Mouse (Mus musculus): Measurements from ENCODE around the gene Ndfip2. TPM values are rescaled to one million over a fixed set of nuclear protein-coding genes. Genes with fewer than 3 reads are reported as not detected.

Gene Ndfip2
- polyA plus RNA-seq (2015; fragmentation: Nextera tagmentation; extraction: Ambion mirVana) = 101 and 107 TPM in 2 replicates

DNA sequence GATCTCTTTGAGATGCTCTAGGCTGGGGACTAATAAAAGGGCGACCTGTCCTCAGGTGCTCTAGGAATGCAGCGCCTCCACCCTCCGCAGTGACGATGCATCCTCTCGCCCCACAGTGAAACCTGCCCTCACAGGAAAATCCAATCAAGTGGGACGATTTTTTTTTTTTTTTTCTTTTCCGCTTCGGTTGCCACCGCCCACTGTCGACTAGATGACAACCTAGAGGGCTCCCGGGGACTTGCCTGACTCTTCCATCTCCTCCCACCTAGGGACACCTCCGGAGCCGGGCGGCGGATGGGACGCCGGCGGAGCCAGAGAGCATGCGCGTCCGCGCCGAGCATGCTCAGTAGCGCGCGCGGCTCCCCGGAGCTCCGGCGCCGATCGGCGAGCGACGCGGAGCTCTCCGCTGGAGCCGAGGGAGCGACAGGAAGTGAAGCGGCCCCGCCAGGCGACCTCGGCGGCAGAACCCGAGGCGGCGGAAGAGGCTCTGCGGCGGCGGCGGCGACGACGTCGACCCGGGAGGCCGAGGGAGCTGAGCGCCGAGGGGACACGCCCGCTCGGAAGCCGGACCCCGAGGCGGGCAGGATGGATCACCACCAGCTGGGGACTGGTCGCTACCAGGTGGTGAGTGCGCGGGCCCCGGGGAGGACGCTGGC lies at the start of gene Ndfip2:
Ndfip2 (plus strand) TSS at position 195 of the 656 bp plus-strand sequence.
- no peaks in the 10 kb centered on the region for H3K27me3 ChIP-seq (replicated peaks)
- ATAC-seq = peak; percentile 96
- under 1% methylated on average over 66 of the region's 70 CpGs for WGBS
- no peaks in the 10 kb centered on the region for H3K36me3 ChIP-seq
- H3K4me3 ChIP-seq (replicated peaks) = peak within 1 kb of the TSS; percentile 86
- H3K4me2 ChIP-seq (replicated peaks) = peak within 1 kb of the TSS; percentile 69
- H3K4me1 ChIP-seq (replicated peaks) = no peaks in the 10 kb centered on the region
- H3K9me3 ChIP-seq = no peaks in the 10 kb centered on the region
- H3K27ac ChIP-seq = peak within 1 kb of the TSS; percentile 95
- peak within 1 kb of the TSS; percentile 92 for H3K9ac ChIP-seq

DNA sequence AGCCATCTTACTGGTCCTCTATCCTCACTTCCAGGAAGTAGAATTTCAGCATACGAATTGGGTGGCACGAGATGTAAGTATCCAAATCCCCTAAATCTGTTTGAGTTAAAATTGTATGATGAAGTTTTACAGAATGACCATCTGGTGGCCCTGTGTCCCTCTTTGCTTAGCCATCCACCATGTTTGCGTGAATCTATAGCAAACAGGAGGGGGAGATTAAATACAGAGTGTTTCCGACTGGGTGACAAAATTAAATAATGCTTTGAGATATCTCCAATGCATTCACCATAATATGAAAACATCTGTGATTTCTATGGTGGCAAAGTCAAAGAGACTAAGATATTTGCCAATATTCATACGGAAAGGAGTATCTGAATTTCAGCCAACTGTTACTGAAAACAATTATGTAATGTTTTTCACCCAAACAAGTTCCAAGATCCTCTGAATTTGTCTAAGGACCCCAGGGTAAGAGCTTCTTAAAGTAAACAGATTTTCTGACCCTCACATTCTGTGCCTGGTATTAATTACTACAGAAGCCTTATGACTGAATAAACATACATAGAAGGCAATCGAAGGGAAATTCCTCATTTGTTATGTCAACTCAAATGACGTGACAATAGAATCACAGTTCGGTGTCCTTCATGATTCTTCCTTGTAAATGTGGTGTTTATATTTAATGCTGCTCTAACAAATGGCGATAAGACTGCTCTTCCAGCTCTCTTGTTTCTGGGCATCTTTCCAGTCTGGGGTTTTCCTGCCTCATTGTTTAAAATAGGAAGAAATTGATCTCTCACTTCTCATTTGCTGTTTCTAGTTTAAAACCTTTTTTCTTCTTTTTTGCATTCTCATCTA lies 38.6 kb upstream of the Ndfip2 start:
- Histone ChIP-seq H3K36me3 (no peaks in the 10 kb centered on the region), H3K9ac (no peak overlapping the region), H3K27me3 (replicated peaks) (no peaks in the 10 kb centered on the region), H3K4me2 (replicated peaks) (no peak overlapping the region), H3K4me3 (replicated peaks) (no peak overlapping the region), H3K27ac (no peak overlapping the region), H3K4me1 (replicated peaks) (no peaks in the 10 kb centered on the region), H3K9me3 (no peaks in the 10 kb centered on the region)
- ATAC-seq = 0 out of 2 replicates have a peak, but pooled peaks have one; percentile 25
- WGBS = 51% methylated on average over 9 of the region's 9 CpGs

DNA sequence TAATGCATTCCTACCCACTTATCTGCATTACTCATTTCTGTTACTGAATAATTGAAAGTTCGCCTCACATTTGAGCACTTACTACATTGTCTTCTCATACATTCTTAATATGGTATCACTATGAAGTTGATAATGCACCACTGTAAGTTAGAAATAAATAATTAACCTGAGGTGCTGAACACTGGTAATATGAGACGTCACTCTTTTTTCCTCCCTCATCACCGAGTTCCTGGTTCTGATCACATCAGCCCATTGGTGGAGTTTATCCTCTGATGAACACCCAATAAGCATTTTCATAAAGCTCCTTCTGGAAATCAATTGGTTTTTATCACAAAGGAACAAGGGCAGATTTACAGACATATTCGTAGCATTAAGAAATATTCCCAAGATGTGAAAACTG lies 36.1 kb upstream of the Ndfip2 start:
- Histone ChIP-seq H3K9me3 (no peaks in the 10 kb centered on the region), H3K27me3 (replicated peaks) (no peaks in the 10 kb centered on the region), H3K27ac (no peak overlapping the region), H3K4me3 (replicated peaks) (no peak overlapping the region), H3K36me3 (no peaks in the 10 kb centered on the region), H3K4me2 (replicated peaks) (no peak overlapping the region), H3K4me1 (replicated peaks) (no peaks in the 10 kb centered on the region), H3K9ac (no peak overlapping the region)
- WGBS = 72% methylated on average over 4 of the region's 4 CpGs
- ATAC-seq = no peak

DNA sequence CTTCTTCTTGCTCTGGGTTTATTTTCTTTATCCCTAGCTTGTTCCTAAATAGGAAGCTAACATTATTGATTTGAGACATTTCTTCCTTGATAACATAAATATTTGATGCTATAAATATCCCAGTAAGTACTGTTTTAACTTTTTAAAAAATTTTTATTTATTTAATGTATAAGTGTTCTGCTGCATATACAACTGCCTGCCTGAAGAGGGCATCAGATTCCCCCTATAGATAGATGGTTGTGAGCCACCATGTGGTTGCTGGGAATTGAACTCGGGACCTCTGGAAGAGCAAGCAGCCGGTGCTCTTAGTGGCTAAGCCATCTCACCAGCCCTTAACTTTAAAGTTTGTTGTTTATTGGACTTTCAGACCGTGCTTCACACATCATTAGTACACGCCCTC lies 32.6 kb upstream of the Ndfip2 start:
- WGBS = 89% methylated on average over 4 of the region's 4 CpGs
- H3K27me3 ChIP-seq (replicated peaks) = no peaks in the 10 kb centered on the region
- no peaks in the 10 kb centered on the region for H3K36me3 ChIP-seq
- no peak for ATAC-seq
- no peak overlapping the region for H3K4me3 ChIP-seq (replicated peaks)
- no peaks in the 10 kb centered on the region for H3K9me3 ChIP-seq
- no peak overlapping the region for H3K4me2 ChIP-seq (replicated peaks)
- no peaks in the 10 kb centered on the region for H3K4me1 ChIP-seq (replicated peaks)
- H3K9ac ChIP-seq = no peak overlapping the region
- no peak overlapping the region for H3K27ac ChIP-seq

DNA sequence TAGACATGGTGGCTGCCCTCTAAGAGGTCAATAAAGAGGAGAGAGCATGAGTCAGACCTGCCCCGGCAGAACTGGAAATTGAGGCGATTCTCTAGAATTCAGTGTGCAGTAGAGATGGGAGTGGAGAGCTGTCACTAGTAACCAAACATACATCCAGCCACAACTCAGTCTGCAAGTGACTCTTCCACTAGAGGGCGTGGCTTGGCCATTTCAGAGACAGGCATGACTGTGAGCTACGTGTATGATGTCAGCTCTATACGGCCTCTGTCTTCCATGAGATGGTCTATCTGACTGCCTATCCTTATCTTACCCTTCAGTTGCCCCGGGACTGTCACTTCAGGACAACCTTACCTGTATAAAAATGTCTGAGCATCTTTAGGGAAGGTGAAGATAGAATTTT lies 26.0 kb upstream of the Ndfip2 start:
- Histone ChIP-seq H3K4me1 (replicated peaks) (no peaks in the 10 kb centered on the region), H3K4me2 (replicated peaks) (no peak overlapping the region), H3K9ac (no peak overlapping the region), H3K4me3 (replicated peaks) (no peak overlapping the region), H3K27ac (no peak overlapping the region), H3K9me3 (no peaks in the 10 kb centered on the region), H3K36me3 (no peaks in the 10 kb centered on the region), H3K27me3 (replicated peaks) (no peaks in the 10 kb centered on the region)
- ATAC-seq = peak; percentile 86
- WGBS = 38% methylated on average over 6 of the region's 6 CpGs

DNA sequence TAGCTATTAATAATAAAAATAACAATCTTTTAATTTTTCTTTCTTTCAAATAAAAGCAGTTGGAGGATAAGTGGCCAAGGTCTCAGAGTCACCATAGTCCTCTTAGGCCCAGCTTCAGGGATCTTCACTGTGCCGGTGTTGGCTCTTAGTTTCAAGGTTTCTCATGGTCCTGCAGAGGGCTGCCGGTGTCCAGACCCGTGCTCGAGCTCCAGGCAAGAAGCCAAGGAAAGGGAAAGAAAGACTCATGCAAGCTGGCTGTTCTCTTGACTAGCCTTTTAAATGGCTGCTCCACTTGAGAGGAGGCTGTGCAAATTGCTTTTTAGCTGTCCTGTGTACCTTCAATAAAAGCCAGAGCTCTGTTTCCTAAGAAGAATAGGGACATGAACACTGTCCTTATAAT lies 21.8 kb upstream of the Ndfip2 start:
- no peak overlapping the region for H3K9ac ChIP-seq
- no peak overlapping the region for H3K27ac ChIP-seq
- H3K36me3 ChIP-seq = no peaks in the 10 kb centered on the region
- no peaks in the 10 kb centered on the region for H3K4me1 ChIP-seq (replicated peaks)
- no peak overlapping the region for H3K4me2 ChIP-seq (replicated peaks)
- ATAC-seq = no peak
- no peak overlapping the region for H3K4me3 ChIP-seq (replicated peaks)
- H3K27me3 ChIP-seq (replicated peaks) = no peaks in the 10 kb centered on the region
- H3K9me3 ChIP-seq = no peaks in the 10 kb centered on the region
- 66% methylated on average over 4 of the region's 4 CpGs for WGBS

DNA sequence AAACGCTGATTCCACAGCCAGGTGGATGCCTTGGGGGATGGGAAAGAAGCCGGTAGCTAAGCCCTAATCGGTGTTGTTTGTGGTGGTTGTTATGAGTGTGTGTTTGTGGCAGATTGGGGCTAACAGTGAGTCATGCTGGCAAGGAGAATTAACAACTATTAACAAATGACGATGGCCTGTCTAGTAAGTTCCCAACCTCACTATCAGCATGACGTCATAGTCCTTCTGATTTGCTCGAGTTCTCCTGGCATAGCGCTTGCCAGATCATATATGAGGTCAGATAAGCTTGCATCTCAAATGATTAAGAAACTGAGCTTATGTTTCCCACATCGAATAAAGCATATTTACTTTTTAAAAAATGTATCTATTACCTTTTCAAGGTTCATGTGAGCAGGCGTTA lies 20.6 kb upstream of the Ndfip2 start:
- 71% methylated on average over 9 of the region's 9 CpGs for WGBS
- no peak overlapping the region for H3K27ac ChIP-seq
- H3K36me3 ChIP-seq = no peaks in the 10 kb centered on the region
- H3K4me3 ChIP-seq (replicated peaks) = no peak overlapping the region
- no peak overlapping the region for H3K4me2 ChIP-seq (replicated peaks)
- H3K9me3 ChIP-seq = no peaks in the 10 kb centered on the region
- H3K27me3 ChIP-seq (replicated peaks) = no peaks in the 10 kb centered on the region
- ATAC-seq = peak; percentile 33; the same call in 1 of the 2 replicates
- no peaks in the 10 kb centered on the region for H3K4me1 ChIP-seq (replicated peaks)
- H3K9ac ChIP-seq = no peak overlapping the region

DNA sequence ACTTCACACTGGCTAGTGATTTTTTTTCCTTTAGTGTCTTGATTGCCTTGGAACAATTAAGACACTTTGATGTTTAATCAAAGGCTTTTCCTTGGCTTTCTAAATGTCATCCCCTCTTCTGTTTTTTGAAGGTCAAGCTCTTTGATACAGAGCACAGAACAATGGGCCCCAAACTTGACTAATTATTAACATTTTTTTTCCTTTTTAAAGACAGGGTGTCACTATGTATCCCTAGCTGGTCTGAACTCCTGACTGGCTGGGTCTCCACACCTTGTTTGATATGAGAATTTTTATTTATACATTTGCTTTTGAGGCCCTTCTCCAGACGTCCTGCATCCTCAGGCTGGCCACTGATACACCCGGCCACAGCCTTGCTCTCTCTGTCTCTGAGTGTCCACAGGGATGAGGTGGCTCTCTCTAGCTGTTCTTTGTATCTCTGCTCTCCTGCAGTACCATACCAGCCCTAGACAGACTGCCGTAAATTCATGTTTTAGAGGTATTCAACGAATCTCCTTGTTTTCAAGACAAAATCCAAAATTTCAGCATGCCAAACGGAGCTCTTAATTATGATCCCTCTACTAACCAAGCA lies 19.8 kb upstream of the Ndfip2 start:
- Histone ChIP-seq H3K4me2 (replicated peaks) (no peak overlapping the region), H3K9me3 (no peaks in the 10 kb centered on the region), H3K27ac (no peak overlapping the region), H3K9ac (no peak overlapping the region), H3K4me3 (replicated peaks) (no peak overlapping the region), H3K4me1 (replicated peaks) (no peaks in the 10 kb centered on the region), H3K36me3 (no peaks in the 10 kb centered on the region), H3K27me3 (replicated peaks) (no peaks in the 10 kb centered on the region)
- 59% methylated on average over 5 of the region's 5 CpGs for WGBS
- peak; percentile 82 for ATAC-seq

DNA sequence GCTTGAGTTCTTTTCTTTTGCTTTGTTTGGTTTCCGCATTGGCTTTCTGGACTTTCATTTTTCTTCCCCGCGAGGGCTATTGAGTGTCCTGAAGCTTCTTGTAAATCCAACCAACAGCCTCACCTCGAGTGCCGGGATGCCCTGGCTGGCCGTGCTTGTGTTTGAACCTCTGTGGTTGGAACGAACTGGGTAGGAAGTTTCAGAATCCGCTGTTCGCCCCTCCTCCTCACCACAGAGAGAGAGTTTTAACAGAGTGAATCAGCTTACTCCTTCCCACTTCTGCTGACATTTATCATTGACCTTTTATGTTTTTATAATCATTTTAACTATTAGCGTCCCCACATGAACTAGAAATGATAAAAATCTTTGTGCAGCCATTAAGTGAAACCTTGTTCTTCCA lies 18.3 kb upstream of the Ndfip2 start:
- 79% methylated on average over 10 of the region's 10 CpGs for whole genome bisulfite sequencing

DNA sequence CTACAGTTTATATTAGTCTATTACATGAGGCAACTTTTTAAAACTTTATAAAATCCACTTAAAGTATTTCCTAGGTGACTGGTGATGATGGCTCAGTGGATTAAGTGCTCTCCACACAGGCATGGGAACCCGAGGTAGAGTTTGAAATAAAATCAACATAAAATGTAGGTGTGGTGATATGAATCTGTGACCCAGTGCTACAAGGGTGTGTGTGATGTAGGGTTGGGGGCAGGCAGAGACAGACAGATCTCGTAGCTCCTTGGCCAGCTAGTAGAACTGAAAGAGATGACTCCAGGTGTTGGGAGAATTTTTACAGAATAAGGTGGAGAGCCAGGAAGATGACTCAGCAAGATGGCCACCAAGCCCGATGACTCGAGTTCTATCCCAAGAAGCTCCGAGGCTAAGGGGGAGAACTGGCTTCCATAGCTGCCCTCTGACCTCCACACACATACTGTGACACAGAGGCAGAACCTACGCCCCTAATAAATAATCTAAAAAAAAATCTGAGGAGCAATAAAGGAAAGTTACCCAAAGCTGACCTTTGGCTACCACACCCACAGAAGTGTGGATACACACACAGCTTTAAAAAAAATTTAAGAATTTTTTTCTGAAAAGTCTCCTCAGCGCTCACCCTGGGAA lies 14.4 kb upstream of the Ndfip2 start:
- peak; percentile 85 for ATAC-seq

More for the DNA sequence above, 18.3 kb upstream of the Ndfip2 start:
- Histone ChIP-seq H3K9ac (no peak overlapping the region), H3K4me2 (replicated peaks) (no peak overlapping the region), H3K27ac (no peak overlapping the region), H3K4me3 (replicated peaks) (no peak overlapping the region), H3K36me3 (no peaks in the 10 kb centered on the region), H3K4me1 (replicated peaks) (no peaks in the 10 kb centered on the region), H3K9me3 (no peaks in the 10 kb centered on the region), H3K27me3 (replicated peaks) (no peaks in the 10 kb centered on the region)
- ATAC-seq = no peak

DNA sequence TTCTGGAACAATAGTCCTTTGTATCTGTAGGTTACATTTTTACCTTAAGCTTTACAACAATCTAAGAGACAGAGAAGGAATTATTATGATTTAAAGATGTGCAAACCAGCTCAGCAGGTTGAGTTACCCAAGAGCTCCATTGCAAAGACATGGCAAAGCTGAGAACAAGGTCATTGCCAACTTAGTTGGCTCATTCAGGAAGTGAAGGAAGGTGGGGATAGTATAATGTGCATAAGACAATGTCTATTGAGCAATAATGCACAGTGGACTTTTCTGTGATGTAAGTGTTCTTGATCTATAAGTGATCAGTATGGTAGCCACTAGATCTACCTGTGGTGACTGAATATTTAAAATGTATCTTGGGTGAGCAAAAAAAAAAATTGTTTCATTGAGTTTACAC lies 7.3 kb upstream of the Ndfip2 start:
- Histone ChIP-seq H3K9ac (no peak overlapping the region), H3K4me2 (replicated peaks) (no peak overlapping the region), H3K9me3 (no peaks in the 10 kb centered on the region), H3K4me3 (replicated peaks) (no peak overlapping the region), H3K27ac (peak overlapping the region; percentile 23; the same call in 1 of the 2 replicates), H3K36me3 (no peaks in the 10 kb centered on the region), H3K4me1 (replicated peaks) (peaks cover 3% of the 10 kb centered on the region; the same call in 1 of the 2 replicates), H3K27me3 (replicated peaks) (no peaks in the 10 kb centered on the region)
- peak; percentile 74 for ATAC-seq

More for the DNA sequence above, 14.4 kb upstream of the Ndfip2 start:
- Histone ChIP-seq H3K9ac (no peak overlapping the region), H3K4me1 (replicated peaks) (no peaks in the 10 kb centered on the region), H3K36me3 (no peaks in the 10 kb centered on the region), H3K27me3 (replicated peaks) (no peaks in the 10 kb centered on the region), H3K9me3 (no peaks in the 10 kb centered on the region), H3K4me3 (replicated peaks) (no peak overlapping the region), H3K27ac (no peak overlapping the region), H3K4me2 (replicated peaks) (no peak overlapping the region)
- WGBS = 70% methylated on average over 7 of the region's 7 CpGs

DNA sequence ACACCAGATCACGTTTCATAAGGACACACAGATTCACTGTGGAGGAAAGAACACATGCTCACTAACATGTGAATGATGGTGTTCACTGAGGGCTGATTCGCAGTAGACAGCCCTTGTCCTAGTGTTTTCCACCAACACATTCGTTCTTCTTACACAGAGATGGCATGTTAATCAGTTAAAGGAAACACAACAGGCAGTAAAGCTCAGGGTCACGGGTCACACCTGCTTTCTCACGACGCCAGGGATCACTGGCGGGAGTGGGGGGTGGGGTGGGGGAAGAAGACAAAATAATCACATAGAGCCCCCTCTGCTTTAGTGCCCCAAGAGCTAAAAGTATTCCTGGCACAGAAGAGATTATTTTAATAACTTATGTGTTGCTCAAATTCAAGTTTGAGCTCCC lies 5.1 kb upstream of the Ndfip2 start:
- WGBS = 26% methylated on average over 7 of the region's 7 CpGs
- Histone ChIP-seq H3K9me3 (no peaks in the 10 kb centered on the region), H3K27ac (peak overlapping the region; percentile 51; the same call in 1 of the 2 replicates), H3K4me3 (replicated peaks) (no peak overlapping the region), H3K4me1 (replicated peaks) (peaks cover 3% of the 10 kb centered on the region; the same call in 1 of the 2 replicates), H3K9ac (no peak overlapping the region), H3K4me2 (replicated peaks) (no peak overlapping the region), H3K36me3 (no peaks in the 10 kb centered on the region), H3K27me3 (replicated peaks) (no peaks in the 10 kb centered on the region)
- peak; percentile 59 for ATAC-seq

All from intestine, embryonic 15.5 days (tissue).